Comparison of ENCODE assay signal across 12 mouse cellular contexts in the genomic region with DNA sequence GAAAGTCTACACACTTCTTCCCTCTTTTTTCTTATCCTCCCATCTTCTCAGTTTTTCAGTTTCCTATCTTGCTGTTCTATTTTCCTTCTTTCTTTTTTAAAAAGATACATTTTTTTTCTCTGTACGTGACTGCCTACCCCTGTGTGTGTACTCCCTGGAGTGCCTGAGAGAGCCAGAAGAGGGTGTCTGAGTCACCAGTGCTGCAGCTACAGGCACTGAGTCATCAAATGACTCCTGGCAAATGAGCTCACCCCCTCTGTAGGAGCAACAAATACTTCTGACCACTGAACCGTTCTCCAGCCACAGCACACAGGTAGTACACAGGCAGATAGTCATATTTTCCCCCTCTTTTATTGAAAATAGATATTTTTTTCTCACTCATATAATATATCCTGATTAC. TPM values are rescaled to one million over a fixed set of nuclear protein-coding genes. Genes with fewer than 3 reads are reported as not detected.
DNase-seq lines count a peak whose midpoint lies in the region; ATAC-seq lines count a peak whose summit lies in the region.
"Had no signal": no experiment of that assay in that cellular context is flagged by ENCODE, and none has a peak within 500 bp of the region (broad histone marks: within the 10 kb centered on the region; RNA-seq: fewer than 3 reads in every experiment).

No protein-coding gene starts in this region.

- no peaks in the 10 kb centered on the region for H3K4me1 ChIP-seq in kidney, embryonic 15.5 days
- H3K4me1 ChIP-seq: heart, embryonic 13.5 days had no signal

- H3K4me2 ChIP-seq in kidney, embryonic 15.5 days = no peak overlapping the region
- H3K4me2 ChIP-seq: heart, embryonic 13.5 days had no signal

- H3K9me3 ChIP-seq in kidney, embryonic 15.5 days (replicated peaks) = no peaks in the 10 kb centered on the region
- H3K9me3 ChIP-seq: heart, embryonic 13.5 days had no signal

- H3K9ac ChIP-seq in kidney, embryonic 15.5 days = no peak overlapping the region
- H3K9ac ChIP-seq: heart, embryonic 13.5 days had no signal

- H3K27me3 ChIP-seq in kidney, embryonic 15.5 days = no peaks in the 10 kb centered on the region
- H3K27me3 ChIP-seq: heart, embryonic 13.5 days had no signal

- no peak overlapping the region for H3K27ac ChIP-seq in kidney, embryonic 15.5 days
- H3K27ac ChIP-seq: heart, embryonic 13.5 days had no signal

- peak; percentile 97 for ATAC-seq in kidney, embryonic 15.5 days (replicated peaks; ENCODE audit: low FRiP score)

- no peak overlapping the region for H3K4me3 ChIP-seq in kidney, embryonic 15.5 days (replicated peaks)
- H3K4me3 ChIP-seq: heart, embryonic 13.5 days had no signal

- peak; percentile 55 for DNase-seq in adrenal gland, adult 2 months
- DNase-seq in adrenal gland, postnatal 4 days (ENCODE audit: low spot score in 2 of 2) = no peak
- DNase-seq in kidney, adult 9 months = no peak
- peak; percentile 92 for DNase-seq in 3T3-L1 (ENCODE audit: low read depth, low spot score)
- peak; percentile 84 for DNase-seq in fibroblast of lung, adult 2 months (ENCODE audit: low read depth)
- no peak for DNase-seq in c-Kit-positive CD71-positive TER-119-positive erythroid progenitor cells, embryonic 14.5 days (ENCODE audit: low spot score)
- no peak for DNase-seq in right cerebral cortex, postnatal 14 days
- DNase-seq: B cell, adult 2 months; liver; retina, postnatal 1 day had no signal

- H3K36me3 ChIP-seq in kidney, embryonic 15.5 days = no peaks in the 10 kb centered on the region
- H3K36me3 ChIP-seq: heart, embryonic 13.5 days had no signal

- 51% methylated on average over 2 of the region's 2 CpGs for WGBS in kidney, embryonic 15.5 days

RNA-seq across cellular contexts. Expression of a gene that starts 8.2 kb away (rescaled TPM):
- 10 to 100 TPM; 78.7 to 87.4 TPM for total RNA-seq in adrenal gland, adult 2 months (2021)
- 3.4 and 6.7 TPM in 2 replicates for polyA plus RNA-seq in adrenal gland, adult 2 months (2012; rRNA removed)
- 10 to 100 TPM; 41.6 to 41.7 TPM for total RNA-seq in adrenal gland, postnatal 4 days (2021)
- 23.4 and 26.8 TPM in 2 replicates for polyA plus RNA-seq in kidney, embryonic 15.5 days (2015; fragmentation: Nextera tagmentation; extraction: Ambion mirVana)

Comparison
In these comparisons a context has a peak if more than half of its experiments do, and no peak if none do; other contexts are left out.
1. DNase-seq: peak in adrenal gland, adult 2 months (single experiment), 3T3-L1 (single experiment) and fibroblast of lung, adult 2 months (single experiment); none in adrenal gland, postnatal 4 days (0 of 2), kidney, adult 9 months (single experiment), c-Kit-positive CD71-positive TER-119-positive erythroid progenitor cells, embryonic 14.5 days (single experiment) and right cerebral cortex, postnatal 14 days (single experiment).